Mouse (Mus musculus): ENCODE measurements around the gene Dnajc5. TPM values are rescaled to one million over a fixed set of nuclear protein-coding genes. Genes with fewer than 3 reads are reported as not detected.

Dnajc5 gene
- polyA plus RNA-seq (2015; fragmentation: Nextera tagmentation; extraction: Ambion mirVana): 67.9 and 68.2 TPM in 2 replicates

DNA sequence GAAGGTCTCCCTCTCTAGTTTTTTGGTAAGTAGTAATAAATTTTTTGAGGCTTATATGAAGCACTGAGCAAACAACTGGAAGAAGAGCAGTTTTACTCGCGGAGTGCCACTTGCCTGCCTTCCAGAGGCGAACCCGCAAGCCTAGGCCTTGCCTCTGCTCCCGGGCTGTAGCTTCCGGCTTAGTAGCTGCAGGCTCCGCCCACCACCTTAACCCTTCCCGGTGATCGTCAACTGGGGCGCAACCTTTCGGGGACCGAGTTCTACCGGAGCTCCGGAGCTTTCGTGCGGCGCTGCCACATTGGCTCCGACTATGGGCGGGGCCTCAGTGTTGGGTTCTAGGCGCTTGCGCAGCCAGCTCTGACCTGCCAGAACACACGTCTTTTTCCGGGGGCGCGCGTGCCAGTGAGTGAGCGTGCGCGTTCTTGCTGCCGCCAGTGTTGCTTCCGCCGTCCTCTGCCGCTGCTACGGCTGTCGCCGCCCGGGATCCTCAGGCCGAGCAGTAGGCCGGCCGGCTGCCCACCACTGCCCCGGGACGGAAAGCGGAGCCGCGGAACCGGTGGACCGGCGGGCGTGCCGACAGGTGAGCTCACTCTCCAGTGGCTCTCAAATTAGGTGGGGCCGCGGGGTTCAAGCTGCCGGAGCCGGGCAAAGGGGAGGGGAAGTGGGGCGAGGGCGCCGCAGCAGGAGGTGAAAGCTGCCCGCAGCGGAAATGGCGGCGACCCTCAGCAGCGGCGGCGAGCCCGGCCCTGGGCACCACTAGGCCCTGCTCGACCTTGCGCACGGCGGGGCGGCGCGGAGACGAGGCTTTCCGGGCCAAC is at the start of gene Dnajc5:
Dnajc5 (plus strand) TSS at position 368 of the 818 bp plus-strand sequence.

GRCm38 (mm10) chr2:181493156-181493927 is 26.9 kb upstream of the Dnajc5 start, which contains the start of gene Abhd16b:
Gene Abhd16b, plus strand, starts transcription at chr2:181493206.

GRCm38 (mm10) chr2:181496831-181497547 is 23.3 kb upstream of the Dnajc5 start, which contains the start of gene Tpd52l2:
Gene Tpd52l2, plus strand, starts transcription at chr2:181497142.

DNA sequence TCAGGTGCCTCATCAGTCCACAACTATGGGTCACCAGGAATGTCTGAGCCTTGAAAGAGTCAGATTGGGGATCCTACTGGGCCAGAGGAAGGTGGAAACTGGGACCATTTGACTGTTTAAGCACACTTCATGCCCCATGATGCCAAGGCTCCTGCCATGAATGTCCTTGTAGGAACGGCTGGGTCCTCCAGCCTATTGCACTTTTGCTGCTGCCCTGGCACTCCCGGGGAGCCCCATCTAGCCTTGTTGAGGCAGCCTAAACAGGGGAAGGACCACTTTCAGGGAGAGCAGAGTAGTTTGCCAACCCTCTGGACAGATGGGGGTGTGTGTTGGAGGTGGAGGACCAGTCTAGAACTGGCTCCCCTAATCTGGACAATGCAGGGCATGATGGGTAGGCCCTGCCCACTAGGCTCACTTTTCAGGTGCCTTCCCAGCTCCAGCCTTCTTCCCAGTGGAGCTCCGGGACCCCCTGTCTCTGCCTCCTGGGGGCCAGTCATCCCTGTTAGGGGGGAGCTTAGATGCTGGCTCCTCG is 64.2 kb downstream of the Dnajc5 start, which contains the start of gene Uckl1:
Uckl1 (minus strand) TSS at position 482 of the 532 bp plus-strand sequence.

GRCm38 (mm10) chr2:181591528-181592085 is 71.3 kb downstream of the Dnajc5 start, which contains the start of gene Prpf6:
Gene Prpf6, plus strand, starts transcription at chr2:181591868.

DNA sequence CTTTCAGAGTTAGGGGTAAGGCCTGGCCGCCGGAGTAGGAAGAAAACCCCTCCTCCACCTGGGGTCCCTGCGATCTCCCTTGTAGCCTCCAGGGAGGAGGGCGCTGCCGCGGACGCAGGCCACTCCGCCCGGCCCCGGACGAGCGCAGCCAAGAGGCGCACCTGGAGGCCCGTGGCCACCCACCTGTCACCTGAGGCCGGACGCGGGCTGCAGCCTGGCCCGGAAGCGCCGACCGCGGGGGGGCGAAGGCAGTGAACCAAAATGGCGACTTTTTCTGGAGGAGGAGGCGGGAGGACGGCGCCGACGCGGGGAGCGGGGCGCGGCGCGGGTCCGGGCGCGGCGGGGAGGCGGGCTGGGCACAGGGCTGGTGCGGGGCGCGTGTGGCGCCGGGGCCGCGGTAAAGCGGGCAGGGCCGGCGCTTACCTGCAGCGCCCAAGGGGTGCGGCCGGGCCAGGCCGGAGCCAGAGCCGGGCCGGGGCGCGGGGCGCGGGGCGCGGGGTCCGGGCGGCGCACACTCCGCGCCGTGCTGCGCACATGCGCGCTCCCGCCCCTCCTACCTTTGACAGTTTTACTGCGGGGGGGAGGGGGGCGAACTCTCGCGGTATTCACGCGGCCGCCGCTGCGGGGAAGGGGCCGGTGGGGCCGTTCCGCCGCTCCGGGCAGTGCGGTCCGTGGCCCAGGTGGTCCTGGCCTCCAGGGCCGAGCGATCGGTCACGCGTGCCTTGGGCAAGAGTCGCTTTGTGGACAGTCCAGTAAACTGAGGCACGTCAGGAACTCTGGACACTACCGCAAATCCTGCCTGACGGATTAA is 72.2 kb downstream of the Dnajc5 start, which contains the start of gene Zfp512b:
Zfp512b (minus strand) TSS at position 573 of the 811 bp plus-strand sequence.

GRCm38 (mm10) chr2:181598454-181599351 is 78.4 kb downstream of the Dnajc5 start, which contains the start of gene Samd10:
Gene Samd10, minus strand, starts transcription at chr2:181599212.

Small RNA genes lying within 50 kb of the gene (microRNA-seq; reads per million reads assigned to microRNA genes)
- 0 to 0.10 reads per million in 2 experiments for gene Mir7006

Other genes starting within 250 kb of the Dnajc5 start
- 4.3 and 4.9 TPM in 2 replicates for gene Gmeb2, start 232.4 kb upstream of the Dnajc5 start, polyA plus RNA-seq (2015; fragmentation: Nextera tagmentation; extraction: Ambion mirVana)
- 0.15 and 0.42 TPM in 2 replicates for gene Stmn3, start 206.0 kb upstream of the Dnajc5 start, polyA plus RNA-seq (2015; fragmentation: Nextera tagmentation; extraction: Ambion mirVana)
- gene Rtel1, start 200.7 kb upstream of the Dnajc5 start, polyA plus RNA-seq (2015; fragmentation: Nextera tagmentation; extraction: Ambion mirVana): 12.0 and 13.4 TPM in 2 replicates
- gene Zgpat, start 155.6 kb upstream of the Dnajc5 start, polyA plus RNA-seq (2015; fragmentation: Nextera tagmentation; extraction: Ambion mirVana): 21.8 and 22.9 TPM in 2 replicates
- gene Arfrp1, start 155.1 kb upstream of the Dnajc5 start, polyA plus RNA-seq (2015; fragmentation: Nextera tagmentation; extraction: Ambion mirVana): 38.2 and 40.4 TPM in 2 replicates
- gene Lime1, start 140.4 kb upstream of the Dnajc5 start, polyA plus RNA-seq (2015; fragmentation: Nextera tagmentation; extraction: Ambion mirVana): 7.3 and 8.7 TPM in 2 replicates
- 5.7 and 6.2 TPM in 2 replicates for gene Zbtb46, start 61.1 kb upstream of the Dnajc5 start, polyA plus RNA-seq (2015; fragmentation: Nextera tagmentation; extraction: Ambion mirVana)
- gene Abhd16b, start 27.3 kb upstream of the Dnajc5 start, polyA plus RNA-seq (2015; fragmentation: Nextera tagmentation; extraction: Ambion mirVana): 0.18 and 0.28 TPM in 2 replicates
- gene Tpd52l2, start 23.3 kb upstream of the Dnajc5 start, polyA plus RNA-seq (2015; fragmentation: Nextera tagmentation; extraction: Ambion mirVana): 111 and 112 TPM in 2 replicates
- 47.7 and 48.8 TPM in 2 replicates for gene Uckl1, start 64.4 kb downstream of the Dnajc5 start, polyA plus RNA-seq (2015; fragmentation: Nextera tagmentation; extraction: Ambion mirVana)
- 34.5 and 34.7 TPM in 2 replicates for gene Prpf6, start 71.4 kb downstream of the Dnajc5 start, polyA plus RNA-seq (2015; fragmentation: Nextera tagmentation; extraction: Ambion mirVana)
- gene Zfp512b, start 72.3 kb downstream of the Dnajc5 start, polyA plus RNA-seq (2015; fragmentation: Nextera tagmentation; extraction: Ambion mirVana): 17.3 and 20.1 TPM in 2 replicates
- gene Samd10, start 78.7 kb downstream of the Dnajc5 start, polyA plus RNA-seq (2015; fragmentation: Nextera tagmentation; extraction: Ambion mirVana): 2.4 and 2.5 TPM in 2 replicates
- not detected in 2 replicates for gene Gm29797, start 136.5 kb downstream of the Dnajc5 start, polyA plus RNA-seq (2015; fragmentation: Nextera tagmentation; extraction: Ambion mirVana)
- 37.8 and 41.7 TPM in 2 replicates for gene Sox18, start 151.2 kb downstream of the Dnajc5 start, polyA plus RNA-seq (2015; fragmentation: Nextera tagmentation; extraction: Ambion mirVana)
- gene Tcea2, start 159.8 kb downstream of the Dnajc5 start, polyA plus RNA-seq (2015; fragmentation: Nextera tagmentation; extraction: Ambion mirVana): 8.4 and 10.0 TPM in 2 replicates
- 16.7 and 22.8 TPM in 2 replicates for gene Rgs19, start 173.5 kb downstream of the Dnajc5 start, polyA plus RNA-seq (2015; fragmentation: Nextera tagmentation; extraction: Ambion mirVana)
- gene Lkaaear1, start 178.0 kb downstream of the Dnajc5 start, polyA plus RNA-seq (2015; fragmentation: Nextera tagmentation; extraction: Ambion mirVana): not detected in 2 replicates
- 0.14 and 0.18 TPM in 2 replicates for gene Oprl1, start 194.5 kb downstream of the Dnajc5 start, polyA plus RNA-seq (2015; fragmentation: Nextera tagmentation; extraction: Ambion mirVana)
- gene Myt1, start 242.8 kb downstream of the Dnajc5 start, polyA plus RNA-seq (2015; fragmentation: Nextera tagmentation; extraction: Ambion mirVana): not detected in 2 replicates